Comparison of ENCODE assay signal across 15 mouse cellular contexts in genomic region chr10:119867726-119868125, GRCm38 (mm10).
DNase-seq lines count a peak whose midpoint lies in the region; TF ChIP-seq lines count a peak whose summit lies in the region.
"Had no signal": no experiment of that assay in that cellular context is flagged by ENCODE, and none has a peak within 500 bp of the region (broad histone marks: within the 10 kb centered on the region; RNA-seq: fewer than 3 reads in every experiment).

No protein-coding gene starts in this region.

- H3K27ac ChIP-seq in gastrocnemius, adult 2 months: no peak overlapping the region
- H3K27ac ChIP-seq: embryonic facial prominence, embryonic 12.5 days; kidney, embryonic 15.5 days; layer of hippocampus, adult 2 months; midbrain, embryonic 12.5 days; stomach, embryonic 15.5 days had no signal

- TF ChIP-seq CTCF in gastrocnemius, adult 2 months (IDR thresholded peaks at IDR 0.05): no peak

- no peak overlapping the region for H3K4me3 ChIP-seq in gastrocnemius, adult 2 months
- H3K4me3 ChIP-seq: embryonic facial prominence, embryonic 12.5 days; kidney, embryonic 15.5 days; layer of hippocampus, adult 2 months; midbrain, embryonic 12.5 days; stomach, embryonic 15.5 days had no signal

- peak; percentile 5 for DNase-seq in cerebellum, adult 9-10 months
- DNase-seq in cerebellum, adult 11-12 months: no peak
- DNase-seq in left cerebral cortex, postnatal 4 days: peak; percentile 68
- DNase-seq in left cerebral cortex, adult 11 months (ENCODE audit: low spot score): no peak
- DNase-seq in gastrocnemius, adult 2 months: peak; percentile 64
- peak; percentile 11 to 39 for DNase-seq in heart, postnatal 14 days
- no peak for DNase-seq in frontal cortex, postnatal 25 days (ENCODE audit: low spot score in 2 of 2)
- no peak for DNase-seq in lung, postnatal 10 days
- DNase-seq: liver, postnatal 0 days; lung, postnatal 4 days had no signal

- intact Hi-C loops in left cerebral cortex, postnatal 4 days (cut with DNase I): no loop called here
- intact Hi-C loops in gastrocnemius, adult 2 months (cut with DNase I): no loop called here
- intact Hi-C loops in heart, postnatal 14 days (cut with DNase I): no loop called here

Comparison
In these comparisons a context has a peak if more than half of its experiments do, and no peak if none do; other contexts are left out.
1. DNase-seq: peak in cerebellum, adult 9-10 months (single experiment), left cerebral cortex, postnatal 4 days (single experiment), gastrocnemius, adult 2 months (single experiment) and heart, postnatal 14 days (2 of 2); none in cerebellum, adult 11-12 months (single experiment), left cerebral cortex, adult 11 months (single experiment), frontal cortex, postnatal 25 days (0 of 2) and lung, postnatal 10 days (single experiment).